Mouse (Mus musculus): ENCODE data around the gene Gtsf1.

Gtsf1 gene

DNA sequence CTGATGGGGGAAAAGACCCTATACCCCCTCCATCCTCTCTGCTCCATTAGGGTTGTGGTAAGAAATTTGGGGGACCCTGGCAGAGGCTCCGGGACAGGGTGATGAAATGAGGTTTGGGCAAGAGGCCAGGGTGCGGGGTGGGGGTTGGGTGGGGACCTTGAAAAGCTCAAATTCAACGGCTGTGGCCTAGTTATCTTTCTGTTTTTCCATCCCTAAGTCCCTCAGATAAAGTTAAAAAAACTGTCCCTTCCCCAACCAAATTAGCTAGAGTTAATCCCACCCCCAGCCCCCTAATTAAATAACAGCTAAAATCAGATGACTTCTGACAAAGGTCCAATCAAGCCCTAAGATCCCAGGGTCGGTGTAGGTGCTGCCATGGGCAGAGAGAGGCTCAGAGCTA is 65.5 kb downstream of the Gtsf1 start:
- ChIA-PET CTCF (interaction anchor here in 3 of 4 experiments (0.6 to 2.1 kb wide), 11 partner anchors 12 to 181 kb away, joined by 3 to 7 read pairs (median 4); no protein-coding TSS in a partner anchor), POLR2A (interaction anchor here (0.6 to 5.6 kb wide), 27 partner anchors 8 to 444 kb away, joined by 3 to 38 read pairs (median 4); partner anchors contain the start of genes Hoxc13 (in 1 of the 4) and Zfp385a (in 1 of the 4))

DNA sequence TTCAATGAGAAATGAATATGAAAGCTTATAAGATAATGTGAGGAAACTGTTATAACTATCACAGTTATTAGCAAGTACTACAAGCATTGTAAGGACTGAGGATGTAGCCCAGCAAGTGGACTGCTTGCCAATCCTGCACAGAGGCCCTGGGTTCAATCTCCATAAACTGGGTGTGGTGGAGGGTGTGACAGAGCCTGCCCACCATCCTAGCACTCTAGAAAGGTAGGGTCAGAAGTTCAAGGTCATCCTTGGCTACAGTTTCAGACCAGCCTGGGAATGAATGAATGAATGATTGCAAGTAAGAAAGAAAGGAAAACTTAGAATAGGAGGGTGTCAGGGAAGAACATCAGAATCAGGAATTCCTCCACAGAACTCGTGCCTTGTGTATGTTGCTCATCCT is 66.5 kb downstream of the Gtsf1 start:
- ChIA-PET POLR2A (interaction anchor here in 3 of 4 experiments (0.7 to 5.6 kb wide), 11 partner anchors 8 to 443 kb away, joined by 3 to 38 read pairs (median 4); partner anchors contain the start of gene Hoxc13 (in 1 of the 3)), CTCF (interaction anchor here in 3 of 4 experiments (0.6 to 1.7 kb wide), 8 partner anchors 11 to 40 kb away, joined by 3 to 7 read pairs (median 4); no protein-coding TSS in a partner anchor)

DNA sequence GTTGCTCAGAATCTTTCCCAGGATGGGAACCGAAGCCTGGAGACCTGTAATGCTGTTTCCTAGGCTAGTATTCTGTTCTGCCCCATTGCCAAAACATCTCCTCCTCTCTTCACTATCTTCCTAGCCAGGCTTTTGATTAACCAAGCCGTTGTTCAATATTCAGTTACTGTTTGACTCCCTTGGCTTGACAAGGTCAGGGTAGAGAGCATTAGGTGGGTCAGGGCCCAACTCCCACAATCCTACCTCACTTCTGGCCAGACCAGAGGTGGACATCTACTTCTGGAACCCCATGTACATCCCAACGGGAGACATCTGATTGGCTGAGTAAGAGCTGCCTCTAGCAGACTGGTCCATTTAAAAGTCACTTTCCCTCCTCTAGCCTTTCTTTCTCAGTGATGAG is 67.3 kb downstream of the Gtsf1 start:
- POLR2A ChIA-PET: interaction anchor here in 2 of 4 experiments (1.1 to 5.6 kb wide), 5 partner anchors 14 to 39 kb away, joined by 3 to 38 read pairs (median 3); no protein-coding TSS in a partner anchor
- CTCF ChIA-PET: interaction anchor here in 2 of 4 experiments (1.3 to 1.7 kb wide), 3 partner anchors 10 to 22 kb away, joined by 3 to 7 read pairs (median 6); no protein-coding TSS in a partner anchor

DNA sequence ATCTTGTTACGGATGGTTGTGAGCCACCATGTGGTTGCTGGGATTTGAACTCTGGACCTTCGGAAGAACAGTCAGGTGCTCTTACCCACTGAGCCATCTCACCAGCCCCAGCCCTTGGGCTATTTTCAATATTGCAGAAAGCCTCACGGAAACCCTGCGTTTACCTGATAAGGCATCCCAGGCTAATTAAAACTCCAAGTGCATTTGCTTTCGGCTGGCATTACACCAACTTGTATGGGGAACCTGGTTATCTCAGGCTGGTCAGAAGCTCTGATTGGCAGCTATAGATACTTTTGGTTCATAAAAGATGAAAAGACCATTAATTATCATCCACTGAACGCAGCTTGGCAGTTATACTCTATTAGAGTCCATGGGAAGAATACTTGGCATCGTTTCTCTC is 67.9 kb downstream of the Gtsf1 start:
- CTCF ChIA-PET: interaction anchor here in 1 of 4 experiments (0.7 kb wide), 1 partner anchor 123 kb away, joined by 4 read pairs; the partner anchor contains the start of gene Cbx5
- POLR2A ChIA-PET: interaction anchor here in 2 of 4 experiments (0.5 to 1.5 kb wide), 5 partner anchors 9 to 123 kb away, joined by 3 to 4 read pairs (median 3); no protein-coding TSS in a partner anchor

DNA sequence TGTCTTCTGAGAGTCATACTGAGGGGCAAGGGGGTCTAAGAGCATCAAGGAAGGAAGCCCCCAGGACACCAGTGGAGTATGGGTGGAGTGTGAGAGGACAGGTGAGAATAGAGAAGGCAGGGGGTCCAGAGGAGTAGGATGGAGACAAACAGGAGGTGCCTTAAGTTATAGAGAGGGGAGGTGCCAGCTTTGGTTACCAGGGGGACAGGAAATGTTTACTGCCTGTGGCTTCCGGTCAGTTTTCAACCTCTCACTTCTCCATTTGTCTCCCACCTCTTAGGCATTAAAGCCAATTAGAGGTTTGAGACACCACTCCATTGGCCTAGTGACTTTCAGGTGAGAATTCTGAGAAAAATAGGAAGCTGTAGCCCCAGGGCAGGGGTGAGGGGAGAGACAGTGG is 69.0 kb downstream of the Gtsf1 start:
- CTCF ChIA-PET: interaction anchor here in 2 of 4 experiments (0.5 to 0.8 kb wide), 3 partner anchors 8 to 60 kb away, joined by 3 to 5 read pairs (median 3); no protein-coding TSS in a partner anchor
- POLR2A ChIA-PET: interaction anchor here in 2 of 4 experiments (0.6 to 1.5 kb wide), 6 partner anchors 8 to 40 kb away, joined by 3 to 4 read pairs (median 3); no protein-coding TSS in a partner anchor

DNA sequence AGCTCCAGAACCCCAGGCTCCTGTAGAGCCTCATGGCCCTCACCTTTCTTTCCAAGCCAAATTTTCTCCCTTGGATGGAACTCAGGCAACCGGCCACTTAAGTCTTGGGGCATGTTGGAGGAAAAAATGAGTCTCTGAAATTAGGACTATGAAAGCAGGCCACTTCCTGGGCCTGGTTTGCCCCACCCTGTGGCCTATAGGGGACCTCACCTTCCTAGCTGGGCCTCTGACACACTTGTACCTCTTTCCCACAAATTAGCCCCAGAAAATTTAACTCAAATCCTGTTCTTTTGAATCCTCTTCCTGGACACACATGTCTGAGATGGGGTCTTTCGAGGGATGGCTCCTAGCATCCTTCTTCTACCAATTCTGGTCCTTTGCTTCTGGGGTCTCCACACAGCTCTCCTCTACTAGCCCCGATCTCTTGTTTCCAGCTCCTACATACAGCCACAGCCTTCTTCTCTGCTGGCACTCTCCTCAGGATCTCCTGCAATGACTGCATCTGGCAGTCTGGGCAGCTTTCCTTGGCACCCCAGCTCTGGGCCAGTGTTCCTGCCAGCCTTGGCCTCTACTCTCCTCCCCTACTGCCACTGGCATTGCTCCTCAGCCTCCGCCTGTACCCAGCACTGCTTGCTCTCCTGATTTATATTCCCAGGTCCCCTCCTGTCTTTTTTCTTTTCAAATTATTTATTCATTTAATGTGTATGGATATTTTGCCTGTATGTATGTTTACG is 70.2 kb downstream of the Gtsf1 start:
- CTCF ChIA-PET: interaction anchor here in 2 of 4 experiments (0.8 to 1.5 kb wide), 3 partner anchors 12 to 50 kb away, joined by 3 to 5 read pairs (median 3); partner anchors contain the start of gene Gpr84 (in 1 of the 2)
- POLR2A ChIA-PET: interaction anchor here in 3 of 4 experiments (0.6 to 1.1 kb wide), 6 partner anchors 9 to 154 kb away, joined by 3 to 4 read pairs (median 4); no protein-coding TSS in a partner anchor

DNA sequence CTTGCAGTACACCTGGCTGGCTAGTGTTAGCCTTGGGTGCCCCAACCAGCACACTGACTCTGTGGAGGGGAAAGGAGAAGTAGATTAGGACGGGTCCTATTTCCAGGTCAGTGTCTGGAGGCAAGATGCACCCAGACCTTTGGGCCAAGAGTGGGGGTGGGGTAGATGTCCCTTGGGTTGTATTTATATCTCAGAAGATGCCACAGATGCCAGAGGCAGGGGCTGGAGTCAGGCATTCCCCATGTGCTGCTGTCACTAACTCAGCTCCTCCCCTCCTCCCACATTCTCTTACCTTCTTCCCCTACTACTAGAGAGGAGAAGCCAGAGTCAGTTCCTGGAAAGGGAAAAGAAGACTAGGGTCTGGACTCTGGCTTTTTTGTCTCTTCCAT is 71.2 kb downstream of the Gtsf1 start:
- POLR2A ChIA-PET: interaction anchor here in 2 of 4 experiments (0.5 to 1.9 kb wide), 7 partner anchors 8 to 35 kb away, joined by 3 to 6 read pairs (median 3); partner anchors contain the start of gene Itga5 (in 1 of the 2)
- CTCF ChIA-PET: interaction anchor here in 2 of 4 experiments (0.6 to 2.6 kb wide), 7 partner anchors 11 to 49 kb away, joined by 3 to 6 read pairs (median 3); partner anchors contain the start of gene Gpr84 (in 1 of the 2)

DNA sequence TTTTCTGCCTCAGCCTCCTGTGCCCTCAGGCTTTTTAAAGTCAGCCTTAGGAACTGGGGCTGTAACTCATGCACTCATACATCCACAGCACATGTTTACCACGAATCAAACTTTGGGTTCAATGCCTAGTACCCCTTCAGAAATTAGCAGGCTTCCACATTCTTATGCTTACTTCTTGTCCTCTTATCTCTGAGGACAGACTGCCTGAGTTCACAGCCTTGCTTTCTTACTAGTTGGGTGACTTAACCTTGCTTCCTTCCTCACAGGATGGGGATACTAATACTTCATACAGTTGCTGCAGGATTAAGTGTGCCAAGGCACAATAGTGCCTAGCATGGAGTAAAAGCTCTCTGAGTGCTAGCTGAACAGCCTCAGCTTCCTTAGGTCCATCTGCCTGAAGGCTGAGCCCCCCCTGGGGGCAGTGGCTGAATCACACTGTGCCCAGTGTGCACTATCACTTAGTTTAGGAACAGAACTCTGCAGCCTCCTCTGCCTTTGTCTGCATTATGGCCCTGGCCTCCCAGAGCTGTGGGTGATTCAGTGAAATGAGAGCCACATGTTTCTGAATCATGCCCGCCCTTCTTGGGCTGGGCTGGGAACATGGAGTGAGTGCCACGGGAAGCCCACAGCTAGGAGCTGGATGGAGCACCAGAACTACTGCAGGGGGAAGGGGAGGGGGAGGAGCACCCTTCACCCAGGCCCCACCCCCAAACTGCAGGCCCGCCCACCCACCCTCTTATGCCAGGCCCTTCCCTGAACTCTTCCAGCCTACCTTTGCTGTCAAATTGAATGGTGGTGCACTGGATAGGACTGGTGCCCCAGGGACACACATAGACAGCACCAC is 71.8 kb downstream of the Gtsf1 start:
- POLR2A ChIA-PET: interaction anchor here in 3 of 4 experiments (0.5 to 1.9 kb wide), 8 partner anchors 8 to 35 kb away, joined by 3 to 6 read pairs (median 3); partner anchors contain the start of gene Itga5 (in 1 of the 3)
- CTCF ChIA-PET: interaction anchor here (0.5 to 2.6 kb wide), 12 partner anchors 11 to 173 kb away, joined by 3 to 21 read pairs (median 4); no protein-coding TSS in a partner anchor

DNA sequence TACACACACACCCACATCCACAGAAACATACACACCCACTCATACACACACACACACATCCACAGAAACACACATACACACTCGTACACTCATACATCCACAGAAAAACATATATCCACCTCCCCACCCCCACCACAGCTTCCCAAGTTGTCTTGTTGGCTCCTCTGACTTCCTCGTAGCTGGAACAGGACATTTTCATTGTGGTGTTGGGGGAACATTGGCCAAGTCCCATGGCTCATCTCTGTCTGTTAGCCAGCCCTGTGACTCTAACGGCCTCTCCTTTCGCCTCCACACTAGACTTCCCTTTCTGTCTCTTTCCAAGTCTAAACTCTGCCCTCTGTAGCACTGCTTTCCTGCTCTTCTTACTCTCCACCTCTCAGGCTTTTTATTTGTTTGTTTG is 72.5 kb downstream of the Gtsf1 start:
- CTCF ChIA-PET: interaction anchor here in 3 of 4 experiments (0.5 to 2.6 kb wide), 4 partner anchors 10 to 31 kb away, joined by 3 to 10 read pairs (median 6); no protein-coding TSS in a partner anchor
- POLR2A ChIA-PET: interaction anchor here in 3 of 4 experiments (0.5 to 1.9 kb wide), 9 partner anchors 9 to 75 kb away, joined by 3 to 6 read pairs (median 3); partner anchors contain the start of gene Itga5 (in 1 of the 3)

DNA sequence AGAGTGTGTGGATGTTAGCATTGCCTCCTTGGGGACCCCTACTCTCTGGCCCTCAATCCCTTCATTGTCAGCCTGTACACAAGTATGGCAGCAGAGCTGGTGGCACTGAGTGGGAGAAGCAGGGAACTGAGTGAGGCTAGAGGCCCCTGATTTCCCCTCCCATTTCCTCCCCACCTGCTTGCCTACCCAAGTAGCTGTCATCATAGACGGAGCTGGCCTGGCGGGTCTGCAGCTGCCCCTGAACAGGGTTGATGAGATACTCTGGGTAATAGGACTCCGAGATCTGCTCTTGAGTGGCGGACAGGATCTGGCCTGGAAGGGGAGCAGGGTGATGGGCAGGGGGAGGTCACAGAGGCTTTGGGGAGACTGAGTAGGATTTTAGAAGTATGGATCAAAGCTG is 74.1 kb downstream of the Gtsf1 start:
- CTCF ChIA-PET: interaction anchor here in 1 of 4 experiments (0.7 to 0.9 kb wide), 2 partner anchors 15 to 170 kb away, joined by 3 read pairs; no protein-coding TSS in a partner anchor
- POLR2A ChIA-PET: interaction anchor here in 2 of 4 experiments (0.6 to 2.1 kb wide), 8 partner anchors 8 to 63 kb away, joined by 3 to 7 read pairs (median 4); no protein-coding TSS in a partner anchor

DNA sequence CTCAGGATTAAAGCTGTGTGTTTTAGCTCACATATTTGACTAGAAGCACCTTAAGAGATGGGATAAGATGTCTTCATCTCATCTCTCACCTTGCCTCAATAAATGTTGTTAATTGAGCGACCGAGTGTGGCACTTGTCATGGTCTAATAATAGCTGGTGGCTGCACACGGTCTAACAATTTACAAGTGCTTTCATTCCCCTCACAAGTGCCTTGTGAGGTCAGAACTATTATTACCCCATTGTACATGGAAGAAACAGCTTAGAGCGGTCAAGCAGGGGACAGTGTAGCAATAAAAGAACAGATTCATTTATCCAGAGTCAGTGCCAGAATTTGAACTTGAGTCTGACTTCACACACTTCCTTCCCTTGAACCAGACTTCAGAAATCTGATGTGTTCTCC is 74.8 kb downstream of the Gtsf1 start:
- CTCF ChIA-PET: interaction anchor here in 1 of 4 experiments (0.5 kb wide), 1 partner anchor 183 kb away, joined by 3 read pairs; no protein-coding TSS in a partner anchor

DNA sequence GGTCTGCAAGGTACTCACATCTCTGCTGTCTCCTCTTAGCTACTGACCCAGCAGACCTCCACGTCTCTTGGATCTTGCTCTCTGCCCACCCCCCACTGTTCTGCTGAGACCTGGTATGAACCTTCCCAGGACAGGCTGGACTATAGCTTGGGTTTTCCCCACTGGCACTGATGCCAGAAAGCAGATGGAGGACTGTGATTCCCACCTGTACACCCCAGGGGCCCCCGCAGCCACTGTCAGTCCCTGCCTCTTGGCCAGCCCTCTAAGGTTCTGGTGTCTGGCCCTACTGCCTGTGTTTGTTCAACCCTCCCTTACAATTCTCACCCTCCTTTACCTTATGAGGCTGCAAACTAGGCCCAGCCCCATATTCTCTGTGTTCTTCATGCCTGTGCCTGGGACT is 75.6 kb downstream of the Gtsf1 start:
- ChIA-PET CTCF (interaction anchor here in 2 of 4 experiments (0.5 to 1.4 kb wide), 2 partner anchors 177 to 183 kb away, joined by 3 read pairs; no protein-coding TSS in a partner anchor), POLR2A (interaction anchor here in 2 of 4 experiments (1.3 to 2.1 kb wide), 2 partner anchors 10 to 11 kb away, joined by 3 to 6 read pairs; no protein-coding TSS in a partner anchor)

More for the DNA sequence above, 74.8 kb downstream of the Gtsf1 start:
- POLR2A ChIA-PET: interaction anchor here in 2 of 4 experiments (0.6 to 2.1 kb wide), 5 partner anchors 9 to 64 kb away, joined by 3 to 6 read pairs (median 3); no protein-coding TSS in a partner anchor

DNA sequence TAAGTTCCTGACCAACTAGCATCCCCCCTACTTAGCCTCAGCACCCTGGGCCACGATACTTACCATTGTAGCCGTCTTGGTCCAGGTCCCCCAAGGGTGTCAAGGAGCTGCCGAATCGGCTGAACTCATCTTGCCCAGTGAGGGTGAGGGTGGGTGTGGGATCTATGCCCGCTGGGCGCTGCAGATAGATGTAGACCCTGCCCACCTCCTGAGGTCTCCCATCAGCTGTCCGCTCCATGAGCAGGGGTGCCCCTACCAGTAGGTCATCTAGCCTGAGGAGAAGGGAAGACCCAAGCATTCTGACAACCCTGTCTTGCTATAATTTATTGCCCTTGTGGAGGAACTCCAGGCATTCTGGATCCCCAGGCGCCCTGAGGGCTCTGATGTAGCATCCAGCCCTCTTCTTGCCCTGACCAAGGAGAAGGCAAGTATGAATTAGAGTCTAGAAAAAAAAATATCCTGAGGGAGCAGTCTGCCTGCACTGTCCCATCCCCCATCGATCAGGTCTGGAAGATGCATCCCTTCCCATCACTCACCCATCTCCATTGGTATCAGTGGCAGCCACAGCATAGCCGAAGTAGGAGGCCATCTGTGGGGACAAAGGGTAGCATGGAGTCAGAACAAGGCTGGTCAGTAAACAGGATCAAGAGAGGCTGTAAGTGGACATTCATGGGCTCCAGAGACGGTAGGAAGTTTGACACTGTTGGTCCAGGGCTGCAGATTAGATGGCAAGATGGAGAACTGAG is 76.6 kb downstream of the Gtsf1 start:
- CTCF ChIA-PET: interaction anchor here (0.5 to 4.4 kb wide), 26 partner anchors 7 to 522 kb away, joined by 3 to 33 read pairs (median 3); partner anchors contain the start of gene Zfp385a (in 1 of the 4)
- POLR2A ChIA-PET: interaction anchor here in 3 of 4 experiments (0.7 to 1.4 kb wide), 6 partner anchors 10 to 185 kb away, joined by 3 to 5 read pairs (median 4); no protein-coding TSS in a partner anchor

- POLR2A ChIA-PET: interaction anchor here in 3 of 4 experiments (0.8 to 1.5 kb wide), 8 partner anchors 10 to 186 kb away, joined by 3 to 5 read pairs (median 4); no protein-coding TSS in a partner anchor
- CTCF ChIA-PET: interaction anchor here (0.5 to 4.4 kb wide), 27 partner anchors 8 to 523 kb away, joined by 3 to 33 read pairs (median 4); partner anchors contain the start of gene Zfp385a (in 1 of the 4)
Observed at GRCm38 (mm10) chr15:103352856-103353255, 77.4 kb downstream of the Gtsf1 start.
